Mouse (Mus musculus): ENCODE results near the gene Clstn1. TPM values are rescaled to one million over a fixed set of nuclear protein-coding genes. Genes with fewer than 3 reads are reported as not detected.

The Clstn1 gene
- polyA plus RNA-seq, 2 experiments: 51.2 to 58.2 TPM

- ATAC-seq (ENCODE audit: low FRiP score, low read depth): no peak
- TF ChIP-seq POLR2A (IDR thresholded peaks at IDR 0.05; ENCODE audit: borderline replicate concordance, extremely low read depth, insufficient read depth, insufficient read length): no peak
- Histone ChIP-seq H3K27ac (replicated peaks; ENCODE audit: low read depth, low read length) (no peak overlapping the region), H3K4me3 (replicated peaks; ENCODE audit: low read length) (no peak overlapping the region), H3K9me3 (ENCODE audit: control insufficient read depth, low read length) (no peaks in the 10 kb centered on the region), H3K36me3 (ENCODE audit: control insufficient read depth, insufficient read depth, low read length) (peaks cover 5% of the 10 kb centered on the region; the same call in 1 of the 2 replicates), H3K27me3 (ENCODE audit: control insufficient read depth, insufficient read depth, low read length) (no peaks in the 10 kb centered on the region), H3K4me1 (ENCODE audit: control insufficient read depth, insufficient read depth, low read length) (no peaks in the 10 kb centered on the region), H3K9ac (ENCODE audit: low read depth, low read length, severe bottlenecking) (no peak overlapping the region), H3K4me2 (replicated peaks; ENCODE audit: low read depth, low read length, severe bottlenecking) (no peak overlapping the region)
- no peak for DNase-seq (ENCODE audit: low spot score)
- WGBS: 89% methylated on average over 5 of the region's 5 CpGs
Observed at GRCm38 (mm10) chr4:149623711-149624110, 37.4 kb downstream of the Clstn1 start.

DNA sequence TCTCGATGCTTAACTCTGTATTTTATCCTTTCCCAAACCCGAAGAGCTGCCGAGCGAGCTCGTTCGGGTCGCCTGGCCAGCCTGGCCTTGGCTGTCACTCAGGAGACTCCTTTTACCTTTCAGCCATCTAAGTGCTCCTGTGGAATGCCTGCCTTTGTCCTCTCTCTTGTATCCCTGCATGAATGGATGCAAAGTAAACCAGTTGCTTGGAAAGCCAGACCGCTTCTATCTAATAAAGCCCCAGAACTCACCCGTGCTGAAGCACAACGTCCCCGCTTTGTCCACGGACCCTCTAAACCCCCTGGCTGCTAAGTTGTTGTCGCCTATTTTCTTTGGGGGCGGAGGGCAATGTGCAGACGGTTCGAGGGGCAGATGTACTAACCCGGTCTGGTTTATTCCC lies 40.5 kb downstream of the Clstn1 start:
- Histone ChIP-seq H3K9me3 (ENCODE audit: control insufficient read depth, low read length) (no peaks in the 10 kb centered on the region), H3K9ac (ENCODE audit: low read depth, low read length, severe bottlenecking) (no peak overlapping the region), H3K27me3 (ENCODE audit: control insufficient read depth, insufficient read depth, low read length) (no peaks in the 10 kb centered on the region), H3K27ac (replicated peaks; ENCODE audit: low read depth, low read length) (no peak overlapping the region), H3K4me2 (replicated peaks; ENCODE audit: low read depth, low read length, severe bottlenecking) (no peak overlapping the region), H3K36me3 (ENCODE audit: control insufficient read depth, insufficient read depth, low read length) (peaks cover 26% of the 10 kb centered on the region), H3K4me3 (replicated peaks; ENCODE audit: low read length) (no peak overlapping the region), H3K4me1 (ENCODE audit: control insufficient read depth, insufficient read depth, low read length) (no peaks in the 10 kb centered on the region)
- DNase-seq (ENCODE audit: low spot score) (no peak), ATAC-seq (ENCODE audit: low FRiP score, low read depth) (no peak)
- WGBS: 87% methylated on average over 17 of the region's 17 CpGs
- no peak for TF ChIP-seq POLR2A (IDR thresholded peaks at IDR 0.05; ENCODE audit: borderline replicate concordance, extremely low read depth, insufficient read depth, insufficient read length)

GRCm38 (mm10) chr4:149628372-149628771 lies 42.1 kb downstream of the Clstn1 start:
- H3K4me3 ChIP-seq (replicated peaks; ENCODE audit: low read length): no peak overlapping the region
- H3K36me3 ChIP-seq (ENCODE audit: control insufficient read depth, insufficient read depth, low read length): peaks cover 34% of the 10 kb centered on the region
- DNase-seq (ENCODE audit: low spot score): no peak
- no peaks in the 10 kb centered on the region for H3K4me1 ChIP-seq (ENCODE audit: control insufficient read depth, insufficient read depth, low read length)
- WGBS: 77% methylated on average over 10 of the region's 10 CpGs
- no peak overlapping the region for H3K9ac ChIP-seq (ENCODE audit: low read depth, low read length, severe bottlenecking)
- no peak overlapping the region for H3K27ac ChIP-seq (replicated peaks; ENCODE audit: low read depth, low read length)
- no peak overlapping the region for H3K4me2 ChIP-seq (replicated peaks; ENCODE audit: low read depth, low read length, severe bottlenecking)
- no peaks in the 10 kb centered on the region for H3K9me3 ChIP-seq (ENCODE audit: control insufficient read depth, low read length)
- no peak for ATAC-seq (ENCODE audit: low FRiP score, low read depth)
- H3K27me3 ChIP-seq (ENCODE audit: control insufficient read depth, insufficient read depth, low read length): no peaks in the 10 kb centered on the region
- TF ChIP-seq POLR2A (IDR thresholded peaks at IDR 0.05; ENCODE audit: borderline replicate concordance, extremely low read depth, insufficient read depth, insufficient read length): no peak

DNA sequence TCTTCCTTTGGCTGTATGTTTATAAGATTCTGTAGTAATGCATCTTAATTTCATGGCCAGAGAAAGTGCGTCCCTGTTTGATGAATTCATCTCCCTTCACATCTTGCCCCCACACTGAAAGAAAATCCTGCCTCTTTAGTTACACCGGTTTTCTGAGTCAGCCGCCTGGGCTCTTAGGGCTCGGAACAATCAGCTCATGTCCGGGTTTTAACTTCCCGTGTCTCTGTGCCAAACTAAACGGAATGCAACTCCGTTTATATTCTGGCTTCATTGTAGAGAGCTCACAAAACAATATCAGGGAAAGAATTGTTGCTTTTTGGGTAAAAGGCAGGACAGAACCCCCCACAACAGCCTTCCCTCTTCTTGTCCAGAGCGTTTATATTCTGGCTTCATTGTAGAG lies 42.5 kb downstream of the Clstn1 start:
- Histone ChIP-seq H3K9ac (ENCODE audit: low read depth, low read length, severe bottlenecking) (no peak overlapping the region), H3K27me3 (ENCODE audit: control insufficient read depth, insufficient read depth, low read length) (no peaks in the 10 kb centered on the region), H3K4me2 (replicated peaks; ENCODE audit: low read depth, low read length, severe bottlenecking) (no peak overlapping the region), H3K4me1 (ENCODE audit: control insufficient read depth, insufficient read depth, low read length) (no peaks in the 10 kb centered on the region), H3K9me3 (ENCODE audit: control insufficient read depth, low read length) (no peaks in the 10 kb centered on the region), H3K36me3 (ENCODE audit: control insufficient read depth, insufficient read depth, low read length) (peaks cover 38% of the 10 kb centered on the region), H3K27ac (replicated peaks; ENCODE audit: low read depth, low read length) (no peak overlapping the region), H3K4me3 (replicated peaks; ENCODE audit: low read length) (no peak overlapping the region)
- TF ChIP-seq POLR2A (IDR thresholded peaks at IDR 0.05; ENCODE audit: borderline replicate concordance, extremely low read depth, insufficient read depth, insufficient read length): no peak
- 71% methylated on average over 9 of the region's 9 CpGs for WGBS
- ATAC-seq (ENCODE audit: low FRiP score, low read depth) (no peak), DNase-seq (ENCODE audit: low spot score) (no peak)

GRCm38 (mm10) chr4:149632670-149633307 lies 46.5 kb downstream of the Clstn1 start:
- Histone ChIP-seq H3K9me3 (ENCODE audit: control insufficient read depth, low read length) (no peaks in the 10 kb centered on the region), H3K9ac (ENCODE audit: low read depth, low read length, severe bottlenecking) (no peak overlapping the region), H3K36me3 (ENCODE audit: control insufficient read depth, insufficient read depth, low read length) (peaks cover 55% of the 10 kb centered on the region), H3K4me1 (ENCODE audit: control insufficient read depth, insufficient read depth, low read length) (no peaks in the 10 kb centered on the region), H3K4me3 (replicated peaks; ENCODE audit: low read length) (no peak overlapping the region), H3K27ac (replicated peaks; ENCODE audit: low read depth, low read length) (no peak overlapping the region), H3K27me3 (ENCODE audit: control insufficient read depth, insufficient read depth, low read length) (no peaks in the 10 kb centered on the region), H3K4me2 (replicated peaks; ENCODE audit: low read depth, low read length, severe bottlenecking) (no peak overlapping the region)
- no peak for TF ChIP-seq POLR2A (IDR thresholded peaks at IDR 0.05; ENCODE audit: borderline replicate concordance, extremely low read depth, insufficient read depth, insufficient read length)
- WGBS: 71% methylated on average over 9 of the region's 9 CpGs
- no peak for DNase-seq (ENCODE audit: low spot score)
- no peak for ATAC-seq (ENCODE audit: low FRiP score, low read depth)

All from limb, embryonic 14.5 days (tissue).